Mouse (Mus musculus) ZHBTc4 (cell line): ENCODE data around the gene Apoo.
"Not testable (repeated sequence)": the region's sequence is repeated elsewhere in the genome, so short reads cannot be mapped to it uniquely, and the experiment has no call there.

Experiments used
- DNase-seq: peaks from one replicate; pipeline ENCODE4 v3.0.0-alpha.2; 2011; ENCODE audit warnings: low read depth, low spot score

Gene Apoo

DNA sequence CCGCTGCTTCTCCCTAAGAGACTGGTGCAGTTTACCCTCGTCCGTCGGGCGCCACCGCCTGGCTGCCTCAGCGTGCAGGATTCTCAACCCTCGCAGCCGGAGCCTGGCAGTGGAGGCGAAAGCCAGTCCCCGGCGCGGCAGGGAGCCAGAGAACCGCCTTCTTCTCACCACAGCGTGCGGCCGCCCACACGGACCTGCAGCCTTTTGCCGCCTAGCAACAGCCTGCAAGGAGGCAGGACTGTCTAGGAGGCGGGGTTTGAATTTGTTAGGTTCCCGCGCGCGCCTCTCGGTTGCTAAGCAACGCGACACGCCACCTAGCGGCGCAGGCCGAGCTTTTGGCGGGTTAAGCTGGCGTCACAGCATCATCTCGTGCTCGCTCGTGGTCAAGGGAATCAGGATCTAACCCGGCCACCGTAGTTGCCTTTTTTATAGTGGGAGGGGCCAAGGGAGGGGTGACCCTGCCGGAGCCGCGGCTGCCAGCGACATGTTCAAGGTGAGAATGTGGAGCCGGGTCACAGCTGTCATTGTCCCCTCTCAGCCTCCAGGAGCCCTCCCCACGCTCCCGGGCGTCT is at the start of gene Apoo, which contains the start of gene Fam90a1b:
Gene Apoo (plus strand): TSS at position 448 of the 572 bp plus-strand sequence.
Gene Fam90a1b (minus strand): TSS at position 108 of the 572 bp plus-strand sequence.
- peak; percentile 98 for DNase-seq

DNA sequence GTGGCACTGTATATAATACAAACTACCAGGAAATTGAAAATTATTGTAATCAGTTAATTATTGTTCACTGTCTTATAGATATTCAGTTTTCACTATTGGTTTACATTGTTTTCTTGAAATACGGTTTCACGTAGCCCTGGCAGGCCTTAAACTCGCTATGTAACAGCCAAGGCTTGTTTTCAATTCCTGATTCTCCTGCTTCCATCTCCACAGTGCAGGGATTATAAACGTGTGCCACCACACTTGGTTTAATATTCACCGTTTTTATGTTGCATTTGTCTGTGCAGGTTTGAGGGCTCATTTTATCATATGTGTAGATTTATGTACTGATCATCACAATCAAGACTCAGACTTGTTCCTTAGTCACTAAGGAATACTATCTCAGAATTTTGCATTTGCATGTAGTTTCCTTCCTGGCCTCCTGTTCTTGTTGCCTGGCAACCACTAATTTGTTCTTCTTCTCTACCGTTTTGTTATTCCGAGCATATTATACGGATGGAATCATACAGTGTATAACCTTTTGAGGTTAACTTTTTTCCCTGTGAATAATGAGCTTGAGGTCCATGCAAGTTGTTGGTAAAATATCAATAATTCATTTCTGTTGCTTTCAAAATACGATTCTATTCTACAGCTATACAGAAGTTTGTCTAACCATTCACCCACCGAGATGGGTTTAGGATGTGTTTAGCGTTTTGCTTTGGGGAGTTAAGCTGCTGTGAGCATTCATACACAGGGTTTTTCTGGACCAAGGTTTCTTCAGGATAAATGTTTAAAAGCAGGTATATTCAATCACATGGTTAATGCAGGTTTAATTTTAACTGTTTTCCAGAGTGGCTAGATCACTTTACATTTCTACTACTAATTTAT is 45.6 kb upstream of the Apoo start:
- DNase-seq = no peak

DNA sequence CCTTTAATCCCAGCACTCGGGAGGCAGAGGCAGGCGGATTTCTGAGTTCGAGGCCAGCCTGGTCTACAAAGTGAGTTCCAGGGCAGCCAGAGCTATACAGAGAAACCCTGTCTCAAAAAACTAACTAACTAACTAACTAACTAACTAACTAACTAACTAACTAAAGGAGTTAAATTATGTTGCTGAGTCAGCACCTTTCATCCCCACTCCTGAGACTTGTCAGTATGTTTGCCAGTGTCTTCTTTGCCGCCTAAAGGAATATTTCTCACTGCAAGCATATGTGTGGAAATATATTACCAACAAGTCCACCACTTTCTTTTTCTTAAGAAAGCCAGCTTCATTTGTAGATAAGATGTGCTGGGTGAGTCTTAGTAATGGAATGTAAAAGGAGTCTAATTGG is 23.3 kb upstream of the Apoo start:
- not testable (repeated sequence) for DNase-seq

DNA sequence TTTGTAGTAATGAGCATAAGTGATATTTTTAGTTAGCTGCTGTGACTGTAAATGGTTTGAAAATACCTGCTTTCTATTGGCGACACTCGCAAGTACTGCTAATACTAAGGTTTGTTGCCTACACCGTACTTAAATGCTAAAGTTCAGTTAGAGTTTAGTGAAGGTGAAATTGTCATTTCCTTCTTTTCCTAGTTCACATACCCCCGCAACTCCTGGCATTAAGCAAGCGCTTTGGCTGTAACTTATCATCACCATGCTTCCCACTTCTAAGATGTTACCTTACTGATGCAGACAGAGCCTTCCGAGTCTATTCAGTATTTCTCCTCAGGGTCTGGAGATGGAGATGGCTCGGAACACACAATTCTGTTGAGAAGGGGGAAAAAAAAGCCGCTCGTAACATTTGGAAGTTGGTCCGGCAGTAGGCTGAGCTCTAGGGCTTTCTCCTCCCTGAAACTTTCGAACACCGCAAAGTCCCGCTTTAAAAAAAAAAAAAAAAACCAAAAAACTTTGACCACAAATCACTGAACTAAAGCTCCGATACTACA is 1.5 kb upstream of the Apoo start:
- peak; percentile 10 for DNase-seq

DNA sequence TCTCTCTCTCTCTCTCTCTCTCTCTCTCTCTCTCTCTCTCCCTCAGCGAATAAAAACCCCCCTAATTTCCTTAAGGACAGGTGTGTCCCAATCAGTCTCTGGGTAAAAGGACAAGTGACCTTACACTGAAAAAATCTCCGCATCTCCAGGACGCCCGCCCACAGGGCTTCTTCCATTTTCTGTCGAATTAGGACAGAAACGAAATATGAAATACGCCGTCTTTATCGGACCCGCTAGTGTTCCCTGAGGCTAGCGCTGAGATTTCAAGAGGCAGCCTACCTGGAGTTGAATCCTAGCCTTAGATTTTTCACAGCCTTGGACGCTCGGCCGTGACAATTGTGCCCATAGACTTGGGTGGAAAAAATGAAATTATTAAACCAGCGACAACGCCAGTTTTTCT is 888 bp upstream of the Apoo start:
- peak; percentile 8 for DNase-seq

DNA sequence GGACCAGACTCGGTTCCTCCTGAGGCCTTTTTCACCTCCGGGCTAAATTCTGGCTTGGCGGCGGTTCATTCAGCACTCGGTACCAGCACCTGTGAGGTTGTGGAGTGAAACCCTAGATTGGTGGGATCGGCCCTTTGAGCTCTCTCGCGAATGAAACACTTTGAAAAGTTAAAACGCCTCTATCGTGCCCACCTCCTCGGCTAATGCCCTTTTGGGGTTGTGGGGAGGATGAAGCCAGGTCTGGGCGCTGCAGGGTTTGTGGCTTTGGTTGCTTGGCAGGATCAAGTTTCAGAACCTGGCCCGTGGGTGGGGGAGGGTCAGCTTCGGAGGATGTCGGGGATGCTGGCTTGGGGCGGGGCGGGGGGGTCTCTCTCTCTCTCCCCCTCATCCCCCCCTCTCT is 331 bp downstream of the Apoo start:
- no peak for DNase-seq

DNA sequence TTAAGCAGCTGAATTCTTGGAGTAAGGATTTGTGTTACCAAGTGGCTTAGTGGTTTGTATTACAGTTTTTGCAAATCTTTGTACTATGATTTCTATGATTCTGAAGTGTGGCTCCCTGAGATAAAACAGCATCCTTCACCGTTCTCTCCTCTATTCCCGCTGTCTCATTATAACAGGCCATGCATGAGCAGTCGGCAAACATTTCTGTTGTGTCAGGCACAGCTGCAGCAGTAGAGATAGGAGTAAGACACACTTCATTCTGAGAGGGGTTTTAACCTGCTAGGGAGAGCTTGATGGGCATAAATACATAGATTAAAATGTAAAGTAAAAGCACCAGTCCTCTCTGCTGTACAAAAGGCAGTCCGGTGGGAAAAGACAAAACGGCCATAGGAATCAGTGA is 11.8 kb downstream of the Apoo start:
- DNase-seq = no peak

DNA sequence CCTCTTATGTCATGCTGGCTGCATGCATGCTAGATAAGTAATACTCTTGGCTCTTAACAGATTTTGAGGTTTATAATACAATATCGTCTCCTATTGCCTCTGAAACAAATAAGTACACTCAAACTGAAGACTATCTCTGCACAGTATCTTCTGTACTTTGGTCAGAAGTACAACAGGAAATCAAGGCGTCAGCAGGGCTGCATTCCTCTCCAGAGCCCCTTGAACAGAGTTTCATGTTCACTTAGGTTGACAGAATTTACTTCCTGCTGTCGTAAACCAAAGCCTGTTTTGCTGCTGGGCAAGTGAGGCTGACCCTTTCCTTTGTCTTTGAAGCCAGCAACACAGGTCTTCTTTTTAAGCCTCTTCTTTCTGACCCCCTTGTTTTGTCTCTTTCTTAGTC is 42.1 kb downstream of the Apoo start:
- DNase-seq = no peak

DNA sequence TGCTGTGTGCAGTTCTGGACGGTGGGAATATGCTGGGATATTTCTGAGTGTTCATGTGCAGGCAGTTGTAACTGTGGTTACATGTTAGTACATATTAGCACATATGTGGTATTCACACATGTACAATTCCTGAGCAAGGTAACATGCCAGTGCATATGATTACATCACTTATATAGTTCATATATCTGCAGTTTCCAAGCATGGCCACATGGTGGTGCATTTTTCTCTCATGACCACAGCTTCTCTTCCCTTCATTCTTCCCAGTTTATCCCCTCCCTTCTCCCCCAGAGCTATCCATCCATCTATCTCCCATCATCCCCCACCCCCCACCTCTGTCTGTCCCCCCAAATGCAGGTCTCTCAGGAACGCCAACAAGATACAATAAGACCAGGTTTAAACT is 53.3 kb downstream of the Apoo start:
- DNase-seq = peak; percentile 20

DNA sequence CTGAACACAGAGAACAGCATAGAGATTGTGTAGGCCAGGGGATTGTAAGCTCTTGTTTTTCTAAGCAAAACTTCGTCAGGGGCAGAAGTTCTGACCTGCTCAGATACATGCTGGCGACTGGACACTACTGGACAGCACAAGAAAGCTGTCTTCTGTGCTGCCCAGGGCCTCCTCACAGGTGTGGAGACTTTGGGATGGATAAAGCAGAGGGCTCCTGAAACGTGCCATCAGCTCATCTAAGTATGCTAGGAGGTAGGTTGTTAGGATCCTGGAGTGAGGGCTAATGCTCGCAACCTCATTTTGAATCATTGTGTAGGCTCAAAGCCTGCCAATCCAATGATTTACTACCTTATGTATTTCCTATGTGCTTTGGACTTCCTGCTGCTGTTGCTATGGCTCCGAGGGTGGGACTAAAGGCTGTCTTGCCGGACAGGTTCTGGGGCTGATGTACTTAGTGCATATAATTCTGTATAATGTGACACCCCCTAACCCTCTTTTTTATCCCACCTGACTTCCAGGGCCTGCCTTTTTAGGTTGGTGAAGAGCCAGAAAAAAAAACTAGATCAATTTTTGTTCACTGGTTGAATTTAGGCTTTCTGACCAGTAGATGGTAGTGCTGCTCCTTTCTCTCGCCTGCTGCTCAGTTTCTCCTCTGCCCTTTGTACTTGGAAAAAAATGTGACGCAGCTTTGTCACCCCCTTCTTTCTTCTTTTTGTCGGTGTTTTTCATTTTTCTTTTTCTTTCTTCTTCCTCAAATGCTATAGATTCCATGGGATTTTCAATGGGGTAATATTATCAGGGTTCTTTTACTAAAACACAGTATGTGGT is 64.8 kb downstream of the Apoo start:
- DNase-seq = peak; percentile 19

DNA sequence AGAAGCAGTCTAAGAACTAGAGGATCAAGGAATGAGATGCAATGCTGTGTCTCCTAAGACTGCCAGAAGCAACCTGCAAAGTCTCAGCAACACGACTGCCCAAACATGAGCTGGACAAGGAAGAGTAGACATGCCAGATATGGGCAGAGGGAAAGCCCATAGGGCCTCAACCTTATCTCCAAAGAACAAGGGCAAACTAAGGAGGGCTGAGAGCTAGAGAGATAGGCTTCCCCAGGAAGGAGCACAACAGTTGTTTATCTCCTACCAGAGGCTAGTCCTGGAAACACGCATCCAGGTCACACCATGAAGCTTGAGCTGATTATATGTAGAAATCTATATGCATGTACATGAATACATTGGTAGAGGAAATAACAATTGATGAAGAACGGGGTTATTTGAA is 78.5 kb downstream of the Apoo start:
- DNase-seq = not testable (repeated sequence)

DNA sequence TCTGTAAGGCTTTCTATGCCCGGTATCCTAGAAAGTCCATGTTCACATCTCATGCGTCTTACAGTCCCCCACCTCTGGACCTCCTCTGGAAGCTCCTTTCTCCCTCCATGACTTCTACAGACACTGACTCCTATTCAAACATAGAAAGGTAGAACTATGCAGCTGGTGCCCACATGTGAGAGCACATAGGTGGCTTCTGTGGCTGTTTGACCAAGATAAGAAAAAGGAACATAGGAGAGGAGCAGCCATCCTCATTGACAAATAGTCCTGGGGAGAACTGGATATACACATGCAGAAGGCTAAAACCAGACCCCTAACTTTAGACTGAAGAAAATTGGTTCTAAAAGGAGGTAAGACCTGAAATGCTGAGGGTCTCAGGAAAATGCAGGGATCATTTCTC is 79.1 kb downstream of the Apoo start:
- not testable (repeated sequence) for DNase-seq

DNA sequence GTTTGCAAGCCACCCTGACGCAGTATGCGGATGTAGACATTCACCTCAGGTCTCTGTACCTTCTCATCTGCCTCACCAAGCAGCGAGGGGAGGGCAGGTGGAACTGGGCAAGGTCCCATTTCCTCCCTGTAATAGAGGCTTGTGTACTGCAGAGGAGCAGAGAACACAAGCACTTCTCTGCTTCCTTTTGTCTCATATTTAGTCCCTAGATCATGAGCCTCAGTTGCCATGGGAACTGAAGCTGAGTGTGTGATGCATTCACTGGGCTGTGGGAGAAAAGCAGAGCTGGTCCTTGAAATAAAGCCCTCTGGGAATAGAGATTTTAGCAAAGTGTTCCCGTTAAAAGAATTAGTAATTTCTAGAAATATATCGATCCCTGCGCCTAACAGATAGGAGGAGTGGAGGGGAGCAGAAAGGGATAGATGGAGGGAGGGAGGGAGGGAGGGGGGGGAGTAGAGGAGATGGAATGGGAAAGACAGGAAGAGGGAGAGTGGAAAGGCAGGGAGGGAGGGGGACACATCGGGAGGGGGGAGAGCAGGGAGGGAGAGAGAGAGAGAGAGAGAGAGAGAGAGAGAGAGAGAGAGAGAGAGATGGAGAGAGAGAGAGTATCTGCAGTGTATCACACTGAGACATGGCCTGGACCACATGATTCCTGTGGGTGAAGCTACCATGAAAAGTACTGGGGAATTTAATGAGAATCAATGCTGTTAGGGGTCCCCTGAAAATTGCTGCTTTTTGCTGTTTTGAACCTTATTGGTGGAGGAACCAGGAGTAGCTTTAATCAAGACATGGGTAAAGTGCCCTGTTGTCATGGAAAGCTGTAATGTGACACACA is 83.3 kb downstream of the Apoo start:
- DNase-seq = not testable (repeated sequence)

DNA sequence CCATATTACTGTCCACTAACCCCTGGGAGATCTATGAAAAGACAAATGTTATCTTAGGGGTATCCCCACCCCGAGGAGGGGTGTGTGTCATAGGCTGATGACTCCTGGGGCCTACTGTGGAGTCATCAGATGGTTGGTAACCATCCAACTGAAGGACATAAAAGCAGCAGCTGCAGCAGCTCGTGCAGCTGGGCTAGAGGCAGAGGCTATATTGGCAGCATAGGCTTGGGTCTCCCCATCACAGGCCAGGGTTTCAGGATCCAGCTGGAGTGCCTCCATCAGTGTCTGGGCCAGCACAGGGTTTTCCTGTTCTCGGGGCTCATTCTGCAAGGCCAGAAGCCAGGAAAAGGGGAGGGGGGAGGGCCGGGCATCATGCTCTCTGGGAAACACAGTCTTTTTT is 92.4 kb downstream of the Apoo start:
- no peak for DNase-seq

DNA sequence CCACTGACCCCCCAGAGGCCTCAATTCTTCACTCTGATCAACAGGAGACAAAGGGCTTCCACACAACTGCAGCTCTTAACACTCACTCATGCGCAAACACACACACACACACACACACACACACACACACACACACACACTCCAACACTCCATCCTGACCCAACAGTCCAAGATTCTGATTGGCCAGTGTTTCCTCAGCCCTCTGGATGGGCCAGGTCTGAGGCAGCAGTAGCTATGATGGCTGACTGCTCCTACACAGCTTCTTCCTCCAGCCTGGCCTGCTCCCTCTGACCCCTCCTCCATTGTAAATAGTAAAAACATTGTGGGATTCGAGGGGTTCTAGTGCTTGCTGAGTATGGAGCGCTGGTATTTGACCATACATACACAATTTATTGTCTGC is 94.6 kb downstream of the Apoo start:
- not testable (repeated sequence) for DNase-seq

DNA sequence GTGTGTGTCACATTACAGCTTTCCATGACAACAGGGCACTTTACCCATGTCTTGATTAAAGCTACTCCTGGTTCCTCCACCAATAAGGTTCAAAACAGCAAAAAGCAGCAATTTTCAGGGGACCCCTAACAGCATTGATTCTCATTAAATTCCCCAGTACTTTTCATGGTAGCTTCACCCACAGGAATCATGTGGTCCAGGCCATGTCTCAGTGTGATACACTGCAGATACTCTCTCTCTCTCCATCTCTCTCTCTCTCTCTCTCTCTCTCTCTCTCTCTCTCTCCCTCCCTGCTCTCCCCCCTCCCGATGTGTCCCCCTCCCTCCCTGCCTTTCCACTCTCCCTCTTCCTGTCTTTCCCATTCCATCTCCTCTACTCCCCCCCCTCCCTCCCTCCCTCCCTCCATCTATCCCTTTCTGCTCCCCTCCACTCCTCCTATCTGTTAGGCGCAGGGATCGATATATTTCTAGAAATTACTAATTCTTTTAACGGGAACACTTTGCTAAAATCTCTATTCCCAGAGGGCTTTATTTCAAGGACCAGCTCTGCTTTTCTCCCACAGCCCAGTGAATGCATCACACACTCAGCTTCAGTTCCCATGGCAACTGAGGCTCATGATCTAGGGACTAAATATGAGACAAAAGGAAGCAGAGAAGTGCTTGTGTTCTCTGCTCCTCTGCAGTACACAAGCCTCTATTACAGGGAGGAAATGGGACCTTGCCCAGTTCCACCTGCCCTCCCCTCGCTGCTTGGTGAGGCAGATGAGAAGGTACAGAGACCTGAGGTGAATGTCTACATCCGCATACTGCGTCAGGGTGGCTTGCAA is 95.9 kb downstream of the Apoo start:
- DNase-seq = not testable (repeated sequence)
